ENCODE assay signal across 8 mouse cellular contexts in genomic region chr7:98360621-98360990, GRCm38 (mm10). TPM values are rescaled to one million over a fixed set of nuclear protein-coding genes. Genes with fewer than 3 reads are reported as not detected.
DNase-seq lines count a peak whose midpoint lies in the region; ATAC-seq and TF ChIP-seq lines count a peak whose summit lies in the region.

No protein-coding gene starts in this region.

- H3K9me3 ChIP-seq in hindbrain, embryonic 13.5 days, result no peaks in the 10 kb centered on the region
- no peaks in the 10 kb centered on the region for H3K9me3 ChIP-seq in midbrain, embryonic 11.5 days (ENCODE audit: control insufficient read depth, low read length)

- peak overlapping the region; percentile 97 for H3K4me2 ChIP-seq in hindbrain, embryonic 13.5 days
- H3K4me2 ChIP-seq in midbrain, embryonic 11.5 days, result peak overlapping the region; percentile 80

- no peak for TF ChIP-seq CTCF in kidney, adult 2 months (conservative IDR thresholded peaks at IDR 0.05; ENCODE audit: insufficient read depth, insufficient read length, low read depth, low read length)

- intact Hi-C loops in left cerebral cortex, postnatal 14 days (cut with DNase I), result no loop called here

- WGBS in kidney, adult 2 months, result under 1% methylated on average over 20 of the region's 20 CpGs
- WGBS in hindbrain, embryonic 13.5 days, result 0% methylated on average over 20 of the region's 20 CpGs
- WGBS in midbrain, embryonic 11.5 days, result under 1% methylated on average over 20 of the region's 20 CpGs

- H3K4me3 ChIP-seq in kidney, adult 2 months (ENCODE audit: insufficient read depth, low read depth, low read length), result peak overlapping the region; percentile 95
- H3K4me3 ChIP-seq in hindbrain, embryonic 13.5 days, result peak overlapping the region; percentile 76
- peak overlapping the region; percentile 80 for H3K4me3 ChIP-seq in midbrain, embryonic 11.5 days (ENCODE audit: low read depth, low read length)

- TF ChIP-seq POLR2A in kidney, adult 2 months (IDR thresholded peaks at IDR 0.05; ENCODE audit: low read depth, low read length), result no peak

- peaks cover 19% of the 10 kb centered on the region for H3K4me1 ChIP-seq in kidney, adult 2 months (ENCODE audit: control insufficient read depth, insufficient read depth, low read length)
- peaks cover 56% of the 10 kb centered on the region for H3K4me1 ChIP-seq in hindbrain, embryonic 13.5 days (replicated peaks)
- peaks cover 21% of the 10 kb centered on the region for H3K4me1 ChIP-seq in midbrain, embryonic 11.5 days (ENCODE audit: control insufficient read depth, insufficient read depth, low read length)

- no peak for DNase-seq in kidney, adult 2 months
- DNase-seq in kidney, adult 18-20 months, result no peak
- DNase-seq in adipocyte (ENCODE audit: low spot score), result peak; percentile 32
- DNase-seq in midbrain, embryonic 11.5 days (ENCODE audit: low spot score, missing footprints), result no peak
- no peak for DNase-seq in right cerebral cortex, postnatal 25 days
- DNase-seq in spleen, adult 12 weeks (ENCODE audit: low spot score), result no peak
- DNase-seq in left cerebral cortex, postnatal 14 days (ENCODE audit: low spot score in 2 of 2), result no peak

- no peaks in the 10 kb centered on the region for H3K27me3 ChIP-seq in kidney, adult 2 months (replicated peaks; ENCODE audit: control insufficient read depth, insufficient read depth, low read length)
- no peaks in the 10 kb centered on the region for H3K27me3 ChIP-seq in hindbrain, embryonic 13.5 days
- H3K27me3 ChIP-seq in midbrain, embryonic 11.5 days (ENCODE audit: control insufficient read depth, insufficient read depth, low read length), result no peaks in the 10 kb centered on the region

- no peaks in the 10 kb centered on the region for H3K36me3 ChIP-seq in kidney, adult 2 months (ENCODE audit: control insufficient read depth, insufficient read depth, low read length)
- no peaks in the 10 kb centered on the region for H3K36me3 ChIP-seq in hindbrain, embryonic 13.5 days
- H3K36me3 ChIP-seq in midbrain, embryonic 11.5 days (ENCODE audit: control insufficient read depth, insufficient read depth, low read length), result no peaks in the 10 kb centered on the region

- peak overlapping the region; percentile 56 for H3K27ac ChIP-seq in kidney, adult 2 months (ENCODE audit: insufficient read depth, low read depth, low read length)
- peak overlapping the region; percentile 87 for H3K27ac ChIP-seq in hindbrain, embryonic 13.5 days
- peak overlapping the region; percentile 74 for H3K27ac ChIP-seq in midbrain, embryonic 11.5 days (ENCODE audit: low read depth, low read length)

- H3K9ac ChIP-seq in hindbrain, embryonic 13.5 days, result peak overlapping the region; percentile 84
- peak overlapping the region; percentile 89 for H3K9ac ChIP-seq in midbrain, embryonic 11.5 days (ENCODE audit: low read length)

- ATAC-seq in hindbrain, embryonic 13.5 days (ENCODE audit: low FRiP score), result peak; percentile 49
- ATAC-seq in midbrain, embryonic 11.5 days (ENCODE audit: low FRiP score), result peak; percentile 39

RNA-seq across cellular contexts. Expression of gene Tsku, which starts 0.5 kb away (rescaled TPM):
- 9.5 and 13.1 TPM in 2 replicates for polyA plus RNA-seq in kidney, adult 2 months (2012; rRNA removed)
- 9.1 and 10.3 TPM in 2 replicates for polyA plus RNA-seq in hindbrain, embryonic 13.5 days (2015; fragmentation: Nextera tagmentation; extraction: Ambion mirVana)
- polyA plus RNA-seq in midbrain, embryonic 11.5 days (2014; fragmentation: Nextera tagmentation; extraction: Ambion mirVana), result 7.3 and 7.7 TPM in 2 replicates
- 1 to 10 TPM; 4.4 to 4.5 TPM for total RNA-seq in left cerebral cortex, postnatal 14 days (2021)

RNA-seq across cellular contexts. Expression of gene Acer3, which starts 39.6 kb away (rescaled TPM):
- 8.1 and 11.9 TPM in 2 replicates for polyA plus RNA-seq in kidney, adult 2 months (2012; rRNA removed)
- 16.6 and 18.3 TPM in 2 replicates for polyA plus RNA-seq in hindbrain, embryonic 13.5 days (2015; fragmentation: Nextera tagmentation; extraction: Ambion mirVana)
- polyA plus RNA-seq in midbrain, embryonic 11.5 days (2014; fragmentation: Nextera tagmentation; extraction: Ambion mirVana), result 15.8 and 16.6 TPM in 2 replicates
- total RNA-seq in left cerebral cortex, postnatal 14 days (2021), result 10 to 100 TPM; 17.2 to 17.5 TPM
